Mouse (Mus musculus) retina, embryonic 14.5 days (tissue): ENCODE data around the gene Fgfr2.

Experiments
- DNase-seq: peaks from one replicate; pipeline ENCODE4 v3.0.0-alpha.2; 2015; ENCODE audit warnings: low spot score

The Fgfr2 gene

GRCm38 (mm10) chr7:132070877-132071625 lies 1052.1 kb downstream of the Fgfr2 start:
- DNase-seq: no peak

- DNase-seq: no peak
Measured at GRCm38 (mm10) chr7:132067951-132068350, 1055.2 kb downstream of the Fgfr2 start.

- no peak for DNase-seq
Measured at GRCm38 (mm10) chr7:132067511-132067910, 1055.6 kb downstream of the Fgfr2 start.

- no peak for DNase-seq
Measured at GRCm38 (mm10) chr7:132060116-132060515, 1063.0 kb downstream of the Fgfr2 start.

- no peak for DNase-seq
Measured at GRCm38 (mm10) chr7:132056565-132056964, 1066.6 kb downstream of the Fgfr2 start.

- DNase-seq: peak; percentile 59
Measured at GRCm38 (mm10) chr7:132046662-132047061, 1076.5 kb downstream of the Fgfr2 start.

GRCm38 (mm10) chr7:132031940-132032531 lies 1091.1 kb downstream of the Fgfr2 start:
- DNase-seq: no peak

GRCm38 (mm10) chr7:132026671-132027070 lies 1096.5 kb downstream of the Fgfr2 start:
- no peak for DNase-seq

GRCm38 (mm10) chr7:132025591-132025990 lies 1097.6 kb downstream of the Fgfr2 start:
- no peak for DNase-seq

- no peak for DNase-seq
Measured at GRCm38 (mm10) chr7:132015933-132016332, 1107.2 kb downstream of the Fgfr2 start.

GRCm38 (mm10) chr7:132015193-132015592 lies 1108.0 kb downstream of the Fgfr2 start:
- no peak for DNase-seq

GRCm38 (mm10) chr7:132013970-132014369 lies 1109.2 kb downstream of the Fgfr2 start:
- no peak for DNase-seq

GRCm38 (mm10) chr7:132012969-132013679 lies 1110.0 kb downstream of the Fgfr2 start:
- DNase-seq: peak; percentile 59

GRCm38 (mm10) chr7:132009002-132009401 lies 1114.1 kb downstream of the Fgfr2 start:
- no peak for DNase-seq

GRCm38 (mm10) chr7:132005996-132006696 lies 1117.0 kb downstream of the Fgfr2 start:
- DNase-seq: peak; percentile 9

- DNase-seq: no peak
Measured at GRCm38 (mm10) chr7:131992873-131993272, 1130.3 kb downstream of the Fgfr2 start.

GRCm38 (mm10) chr7:131992226-131992625 lies 1130.9 kb downstream of the Fgfr2 start:
- no peak for DNase-seq

GRCm38 (mm10) chr7:131989056-131989455 lies 1134.1 kb downstream of the Fgfr2 start:
- DNase-seq: no peak

- no peak for DNase-seq
Measured at GRCm38 (mm10) chr7:131978609-131979008, 1144.5 kb downstream of the Fgfr2 start.

- no peak for DNase-seq
Measured at GRCm38 (mm10) chr7:131975867-131976266, 1147.3 kb downstream of the Fgfr2 start.

GRCm38 (mm10) chr7:131970255-131970654 lies 1152.9 kb downstream of the Fgfr2 start:
- no peak for DNase-seq

GRCm38 (mm10) chr7:131966916-131967494 lies 1156.1 kb downstream of the Fgfr2 start:
- DNase-seq: peak; percentile 41
